Mouse (Mus musculus): ENCODE data around the gene Iqcm.

- TF ChIP-seq MYOG (IDR thresholded peaks at IDR 0.05; ENCODE audit: control insufficient read depth in 1 of 3, insufficient read depth in 1 of 3, insufficient read length in 2 of 3, low read depth in 2 of 3): no peak
- no peak for TF ChIP-seq POLR2AphosphoS2 (IDR thresholded peaks at IDR 0.05; ENCODE audit: insufficient read length, low read depth)
- TF ChIP-seq POLR2A (IDR thresholded peaks at IDR 0.05; ENCODE audit: insufficient read length, low read depth): no peak
- TF ChIP-seq MAX (IDR thresholded peaks at IDR 0.05; ENCODE audit: low read depth): no peak
- no peak for TF ChIP-seq TCF12 (IDR thresholded peaks at IDR 0.05; ENCODE audit: insufficient read depth, poor library complexity, severe bottlenecking)
- no peak for TF ChIP-seq USF1 (IDR thresholded peaks at IDR 0.05; ENCODE audit: low read depth)
- TF ChIP-seq MYOD1 (IDR thresholded peaks at IDR 0.05; ENCODE audit: control insufficient read depth in 1 of 3, insufficient read length in 2 of 3, low read depth in 2 of 3): no peak
- no peak for TF ChIP-seq SRF (IDR thresholded peaks at IDR 0.05; ENCODE audit: control insufficient read depth, insufficient read length, low read depth)
- no peak for TF ChIP-seq E2F4 (IDR thresholded peaks at IDR 0.05; ENCODE audit: insufficient read depth)
- no peak for TF ChIP-seq REST (IDR thresholded peaks at IDR 0.05; ENCODE audit: insufficient read depth, insufficient read length)
Measured at GRCm38 (mm10) chr8:75509299-75509698, 60.8 kb downstream of the Iqcm start.
